ENCODE assay signal across 26 mouse cellular contexts in genomic region chr11:96020622-96021021, GRCm38 (mm10). TPM values are rescaled to one million over a fixed set of nuclear protein-coding genes. Genes with fewer than 3 reads are reported as not detected.
DNase-seq lines count a peak whose midpoint lies in the region; ATAC-seq and TF ChIP-seq lines count a peak whose summit lies in the region.
"Had no signal": no experiment of that assay in that cellular context is flagged by ENCODE, and none has a peak within 500 bp of the region (broad histone marks: within the 10 kb centered on the region; RNA-seq: fewer than 3 reads in every experiment).

No protein-coding gene starts in this region.

- H3K9ac ChIP-seq in kidney, postnatal 0 days (ENCODE audit: low read depth, low read length): no peak overlapping the region
- 0 out of 2 replicates have a peak overlapping the region, but pooled peaks have one; percentile 14 for H3K9ac ChIP-seq in ES-Bruce4 (ENCODE audit: low read depth, poor library complexity, severe bottlenecking)
- H3K9ac ChIP-seq: embryonic facial prominence, embryonic 13.5 days; forebrain, embryonic 13.5 days; forebrain, postnatal 0 days; heart, embryonic 13.5 days; hindbrain, embryonic 12.5 days had no signal

- H3K4me2 ChIP-seq in kidney, postnatal 0 days (ENCODE audit: low read length): no peak overlapping the region
- H3K4me2 ChIP-seq: embryonic facial prominence, embryonic 13.5 days; forebrain, embryonic 13.5 days; heart, embryonic 13.5 days; hindbrain, embryonic 12.5 days had no signal

- TF ChIP-seq POLR2A in ES-Bruce4 (IDR thresholded peaks at IDR 0.05; ENCODE audit: insufficient read depth, low read length): no peak

- peak; percentile 79 for TF ChIP-seq EP300 in ES-Bruce4 (IDR thresholded peaks at IDR 0.05; ENCODE audit: insufficient read depth, low read depth, low read length)

- no peak for TF ChIP-seq CTCF in kidney, postnatal 0 days (IDR thresholded peaks at IDR 0.05; ENCODE audit: low read depth)
- no peak for TF ChIP-seq CTCF in ES-Bruce4 (IDR thresholded peaks at IDR 0.05; ENCODE audit: low read depth, low read length)

- ATAC-seq in kidney, postnatal 0 days (replicated peaks; ENCODE audit: low FRiP score, low read depth): no peak
- ATAC-seq: forebrain, embryonic 13.5 days; forebrain, postnatal 0 days; hindbrain, embryonic 16.5 days; inflammation-experienced regulatory T-cells, adult 6 months had no signal

- no peak overlapping the region for H3K27ac ChIP-seq in kidney, postnatal 0 days
- H3K27ac ChIP-seq in ES-Bruce4 (ENCODE audit: insufficient read depth, low read length): peak overlapping the region; percentile 65
- H3K27ac ChIP-seq: embryonic facial prominence, embryonic 13.5 days; forebrain, embryonic 13.5 days; heart, embryonic 13.5 days; hindbrain, embryonic 12.5 days had no signal

- H3K4me3 ChIP-seq in kidney, postnatal 0 days (replicated peaks; ENCODE audit: low read depth, low read length): no peak overlapping the region
- peak overlapping the region; percentile 21; the same call in 1 of the 2 replicates for H3K4me3 ChIP-seq in ES-Bruce4 (ENCODE audit: low read depth, low read length)
- H3K4me3 ChIP-seq: embryonic facial prominence, embryonic 13.5 days; forebrain, embryonic 13.5 days; heart, embryonic 13.5 days; hindbrain, embryonic 12.5 days had no signal

- no peaks in the 10 kb centered on the region for H3K27me3 ChIP-seq in kidney, postnatal 0 days (ENCODE audit: insufficient read depth, low read length)
- H3K27me3 ChIP-seq in ES-Bruce4 (ENCODE audit: control insufficient read depth, insufficient read depth, low read length, poor library complexity, severe bottlenecking): no peaks in the 10 kb centered on the region
- H3K27me3 ChIP-seq: embryonic facial prominence, embryonic 13.5 days; forebrain, embryonic 13.5 days; heart, embryonic 13.5 days had no signal

- 42% methylated on average over 4 of the region's 4 CpGs for WGBS in kidney, postnatal 0 days

- intact Hi-C loops in left cerebral cortex, postnatal 4 days (cut with DNase I): no loop called here

- DNase-seq in adrenal gland, postnatal 14 days: peak; percentile 12
- DNase-seq in adrenal gland, postnatal 25 days: no peak
- DNase-seq in kidney, postnatal 0 days (ENCODE audit: low spot score): peak; percentile 24
- DNase-seq in kidney, postnatal 25 days: no peak
- no peak for DNase-seq in left cerebral cortex, postnatal 4 days
- no peak for DNase-seq in gastrocnemius, adult 8-10 months (ENCODE audit: low spot score in 2 of 2)
- DNase-seq: adrenal gland, postnatal 10 days; cerebellum, adult 18-20 months; cerebellum, adult 9-11 months; cerebellum, postnatal 36 days; forebrain, postnatal 0 days; gastrocnemius, postnatal 25 days; heart, postnatal 36 days; kidney, adult 11 months had no signal

- no peaks in the 10 kb centered on the region for H3K36me3 ChIP-seq in kidney, postnatal 0 days (ENCODE audit: insufficient read depth, low read length)
- H3K36me3 ChIP-seq in ES-Bruce4 (ENCODE audit: control insufficient read depth, insufficient read depth, low read length, poor library complexity, severe bottlenecking): no peaks in the 10 kb centered on the region
- H3K36me3 ChIP-seq: embryonic facial prominence, embryonic 13.5 days; G1E; heart, embryonic 13.5 days; hindbrain, embryonic 12.5 days had no signal

- no peaks in the 10 kb centered on the region for H3K9me3 ChIP-seq in kidney, postnatal 0 days (replicated peaks; ENCODE audit: low read length)
- H3K9me3 ChIP-seq in ES-Bruce4 (replicated peaks; ENCODE audit: control insufficient read depth, insufficient read depth, low read length, poor library complexity, severe bottlenecking): no peaks in the 10 kb centered on the region
- H3K9me3 ChIP-seq: embryonic facial prominence, embryonic 13.5 days; forebrain, embryonic 13.5 days; G1E; heart, embryonic 13.5 days; hindbrain, embryonic 12.5 days had no signal

- no peaks in the 10 kb centered on the region for H3K4me1 ChIP-seq in kidney, postnatal 0 days (replicated peaks; ENCODE audit: insufficient read depth, low read length)
- H3K4me1 ChIP-seq in ES-Bruce4 (ENCODE audit: control insufficient read depth, insufficient read depth, low read length): peaks cover 10% of the 10 kb centered on the region
- H3K4me1 ChIP-seq: forebrain, embryonic 13.5 days; hindbrain, embryonic 12.5 days had no signal

RNA-seq across cellular contexts. Expression of gene Gip, which starts 3.7 kb away (rescaled TPM):
- total RNA-seq in adrenal gland, postnatal 14 days (2021): not detected in 2 replicates
- total RNA-seq in adrenal gland, postnatal 25 days (2021): not detected in 2 replicates
- not detected in 2 replicates for polyA plus RNA-seq in kidney, postnatal 0 days (2015; fragmentation: Nextera tagmentation; extraction: Ambion mirVana)
- not detected in 2 replicates for polyA plus RNA-seq in ES-Bruce4 (2011; ENCODE audit: insufficient read depth, insufficient read length, low read depth, missing spikeins)
- total RNA-seq in left cerebral cortex, postnatal 4 days (2021): not detected
- not detected for total RNA-seq in gastrocnemius, adult 8-10 months (2022)
- total RNA-seq: adrenal gland, postnatal 10 days; forebrain, postnatal 0 days; G1E; gastrocnemius, adult 18-20 months; gastrocnemius, postnatal 25 days; granulocyte monocyte progenitor cell, adult 5-6 weeks; heart, postnatal 36 days had no signal
- polyA plus RNA-seq: C2C12; embryonic facial prominence, embryonic 13.5 days; forebrain, embryonic 13.5 days; forebrain, postnatal 0 days; G1E; heart, embryonic 13.5 days; heart, postnatal 0 days; hindbrain, embryonic 12.5 days; hindbrain, embryonic 16.5 days; inflammation-experienced regulatory T-cells, adult 6 months had no signal

RNA-seq across cellular contexts. Expression of gene Snf8, which starts 14.1 kb away (rescaled TPM):
- total RNA-seq in adrenal gland, postnatal 14 days (2021): 77.7 and 79.2 TPM in 2 replicates
- 85.0 and 87.0 TPM in 2 replicates for total RNA-seq in adrenal gland, postnatal 25 days (2021)
- polyA plus RNA-seq in kidney, postnatal 0 days (2015; fragmentation: Nextera tagmentation; extraction: Ambion mirVana): 85.8 and 90.6 TPM in 2 replicates
- polyA plus RNA-seq in ES-Bruce4 (2011; ENCODE audit: insufficient read depth, insufficient read length, low read depth, missing spikeins): 56.1 and 62.1 TPM in 2 replicates
- 10 to 100 TPM; 88.0 to 94.0 TPM for total RNA-seq in left cerebral cortex, postnatal 4 days (2021)
- total RNA-seq in gastrocnemius, adult 8-10 months (2022): 10 to 100 TPM; 30.5 to 36.9 (median 31.6) TPM

RNA-seq across cellular contexts. Expression of gene Igf2bp1, which starts 14.9 kb away (rescaled TPM):
- total RNA-seq in adrenal gland, postnatal 14 days (2021): 5.0 and 8.4 TPM in 2 replicates
- total RNA-seq in adrenal gland, postnatal 25 days (2021): 3.9 and 5.1 TPM in 2 replicates
- 14.9 and 20.5 TPM in 2 replicates for polyA plus RNA-seq in kidney, postnatal 0 days (2015; fragmentation: Nextera tagmentation; extraction: Ambion mirVana)
- 379 and 392 TPM in 2 replicates for polyA plus RNA-seq in ES-Bruce4 (2011; ENCODE audit: insufficient read depth, insufficient read length, low read depth, missing spikeins)
- 1 to 10 TPM; 2.6 to 3.5 TPM for total RNA-seq in left cerebral cortex, postnatal 4 days (2021)
- not detected for total RNA-seq in gastrocnemius, adult 8-10 months (2022)
- total RNA-seq: gastrocnemius, adult 18-20 months; gastrocnemius, postnatal 25 days had no signal
- polyA plus RNA-seq: inflammation-experienced regulatory T-cells, adult 6 months had no signal

RNA-seq across cellular contexts. Expression of gene Ube2z, which starts 44.6 kb away (rescaled TPM):
- 43.8 and 45.2 TPM in 2 replicates for total RNA-seq in adrenal gland, postnatal 14 days (2021)
- 46.2 and 48.4 TPM in 2 replicates for total RNA-seq in adrenal gland, postnatal 25 days (2021)
- 31.7 and 33.2 TPM in 2 replicates for polyA plus RNA-seq in kidney, postnatal 0 days (2015; fragmentation: Nextera tagmentation; extraction: Ambion mirVana)
- 85.7 and 86.6 TPM in 2 replicates for polyA plus RNA-seq in ES-Bruce4 (2011; ENCODE audit: insufficient read depth, insufficient read length, low read depth, missing spikeins)
- 10 to 100 TPM; 68.1 to 72.8 TPM for total RNA-seq in left cerebral cortex, postnatal 4 days (2021)
- total RNA-seq in gastrocnemius, adult 8-10 months (2022): 10 to 100 TPM; 15.0 to 17.9 (median 16.3) TPM

RNA-seq across cellular contexts. Expression of gene Atp5g1, which starts 54.8 kb away (rescaled TPM):
- 244 and 262 TPM in 2 replicates for total RNA-seq in adrenal gland, postnatal 14 days (2021)
- total RNA-seq in adrenal gland, postnatal 25 days (2021): 260 and 278 TPM in 2 replicates
- polyA plus RNA-seq in kidney, postnatal 0 days (2015; fragmentation: Nextera tagmentation; extraction: Ambion mirVana): 1,356 and 1,385 TPM in 2 replicates
- 184 and 191 TPM in 2 replicates for polyA plus RNA-seq in ES-Bruce4 (2011; ENCODE audit: insufficient read depth, insufficient read length, low read depth, missing spikeins)
- 100 to 1,000 TPM; 349 to 390 TPM for total RNA-seq in left cerebral cortex, postnatal 4 days (2021)
- 1,000 to 10,000 TPM; 1,235 to 1,416 (median 1,336) TPM for total RNA-seq in gastrocnemius, adult 8-10 months (2022)

Comparison
In these comparisons a context has a peak if more than half of its experiments do, and no peak if none do; other contexts are left out.
1. DNase-seq: peak in adrenal gland, postnatal 14 days (single experiment) and kidney, postnatal 0 days (single experiment); none in adrenal gland, postnatal 25 days (single experiment), kidney, postnatal 25 days (0 of 2), left cerebral cortex, postnatal 4 days (single experiment) and gastrocnemius, adult 8-10 months (0 of 2).